Mouse (Mus musculus): ENCODE results near the gene Smc1b. TPM values are rescaled to one million over a fixed set of nuclear protein-coding genes. Genes with fewer than 3 reads are reported as not detected.

Gene Smc1b
- polyA plus RNA-seq (2014; fragmentation: Nextera tagmentation; extraction: Ambion mirVana), result 0.11 TPM in 2 replicates

DNA sequence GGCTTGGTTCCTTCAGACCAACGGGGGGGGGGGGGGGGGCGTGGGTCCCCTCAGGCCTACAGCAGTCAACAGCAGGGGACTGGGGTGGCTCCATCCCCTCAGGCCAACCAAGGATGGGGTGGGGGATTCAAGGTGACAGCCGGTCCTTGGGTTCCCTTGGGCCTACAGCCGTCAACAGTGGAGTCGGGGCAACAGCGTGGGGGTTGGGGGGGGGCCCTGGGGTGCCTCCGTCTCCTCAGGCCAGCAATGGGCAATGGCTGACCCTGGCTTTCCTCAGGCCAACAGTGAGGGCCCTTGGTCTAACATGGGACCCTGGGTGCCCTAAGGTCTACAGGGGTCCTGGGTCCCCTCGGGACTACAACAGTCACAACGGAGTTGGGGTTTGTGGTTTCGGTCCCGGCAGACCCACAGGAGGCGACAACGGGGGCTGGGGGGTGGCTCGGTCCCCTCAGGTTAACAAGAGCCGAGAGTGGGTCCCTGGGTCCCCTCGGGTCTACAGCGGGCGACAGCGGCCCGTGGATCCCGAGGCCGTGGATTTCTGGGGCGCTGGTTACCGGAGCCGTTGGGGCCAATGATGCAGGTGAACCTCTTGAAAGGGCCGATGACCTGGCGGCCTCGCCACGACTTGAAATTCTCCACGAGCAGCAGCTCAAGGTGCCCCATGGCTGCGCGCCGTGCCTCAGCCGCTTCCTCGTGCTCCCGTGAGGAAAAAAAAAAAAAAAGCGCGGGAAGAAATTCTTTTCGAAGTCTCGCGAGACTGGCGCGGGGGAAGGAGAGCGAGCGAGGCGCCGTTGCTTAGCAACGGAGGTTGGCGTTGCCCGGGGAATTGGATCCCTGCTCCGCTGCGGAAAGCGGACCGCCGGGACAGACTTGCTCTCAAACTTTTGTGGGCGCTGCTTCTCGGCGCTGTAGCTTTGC lies at the start of gene Smc1b, which contains the start of gene Ribc2:
Smc1b (minus strand) TSS at position 690 of the 918 bp plus-strand sequence.
Ribc2 (plus strand) TSS at position 804 of the 918 bp plus-strand sequence.
- Histone ChIP-seq H3K4me1 (ENCODE audit: control insufficient read depth, insufficient read depth, low read length) (no peaks in the 10 kb centered on the region), H3K4me2 (peak within 1 kb of the TSS; percentile 67), H3K9ac (ENCODE audit: low read depth, low read length) (peak within 1 kb of the TSS; percentile 34; the same call in 1 of the 2 replicates), H3K27me3 (ENCODE audit: control insufficient read depth, insufficient read depth, low read length) (0 out of 2 replicates have a peak, but pooled peaks cover 3% of the 10 kb centered on the region), H3K36me3 (ENCODE audit: control insufficient read depth, insufficient read depth, low read length) (no peaks in the 10 kb centered on the region), H3K9me3 (replicated peaks; ENCODE audit: control insufficient read depth, low read length) (no peaks in the 10 kb centered on the region), H3K27ac (ENCODE audit: low read depth, low read length) (no peak within 1 kb of the TSS), H3K4me3 (ENCODE audit: low read depth, low read length) (peak within 1 kb of the TSS; percentile 34)
- ATAC-seq (replicated peaks; ENCODE audit: insufficient number of reproducible peaks, low FRiP score, low TSS enrichment), result no peak; the same call in 1 of the 2 replicates
- WGBS (ENCODE audit: insufficient replicate concordance), result 28% methylated on average over 56 of the region's 58 CpGs

DNA sequence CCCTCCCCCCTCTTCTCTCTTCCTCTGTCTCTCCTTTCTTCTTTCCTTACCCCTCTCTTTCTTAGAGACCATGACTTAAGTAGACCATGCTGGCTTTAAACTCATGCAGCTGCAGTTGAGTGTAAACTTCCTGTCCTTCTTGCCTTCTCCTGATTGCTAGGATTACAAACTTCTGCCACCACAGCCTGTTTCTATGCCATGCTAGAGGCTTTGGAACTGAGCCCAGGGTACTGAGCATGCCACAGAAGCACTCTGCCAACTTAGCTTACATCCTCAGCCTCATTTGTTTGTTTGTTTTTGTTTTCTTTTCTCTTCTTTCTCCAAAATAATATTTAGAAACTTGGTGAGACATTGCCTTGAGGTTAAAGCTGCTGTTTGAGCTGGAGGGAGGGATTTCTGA lies 48.6 kb upstream of the Smc1b start:
- Histone ChIP-seq H3K4me2 (no peak overlapping the region), H3K4me1 (ENCODE audit: control insufficient read depth, insufficient read depth, low read length) (peaks cover 24% of the 10 kb centered on the region), H3K9ac (ENCODE audit: low read depth, low read length) (no peak overlapping the region), H3K27ac (ENCODE audit: low read depth, low read length) (no peak overlapping the region), H3K4me3 (ENCODE audit: low read depth, low read length) (no peak overlapping the region), H3K9me3 (replicated peaks; ENCODE audit: control insufficient read depth, low read length) (no peaks in the 10 kb centered on the region), H3K27me3 (ENCODE audit: control insufficient read depth, insufficient read depth, low read length) (no peaks in the 10 kb centered on the region), H3K36me3 (ENCODE audit: control insufficient read depth, insufficient read depth, low read length) (no peaks in the 10 kb centered on the region)
- ATAC-seq (replicated peaks; ENCODE audit: insufficient number of reproducible peaks, low FRiP score, low TSS enrichment), result no peak

- no peaks in the 10 kb centered on the region for H3K27me3 ChIP-seq (ENCODE audit: control insufficient read depth, insufficient read depth, low read length)
- H3K27ac ChIP-seq (ENCODE audit: low read depth, low read length), result peak overlapping the region; percentile 35; the same call in 1 of the 2 replicates
- H3K9ac ChIP-seq (ENCODE audit: low read depth, low read length), result no peak overlapping the region
- H3K36me3 ChIP-seq (ENCODE audit: control insufficient read depth, insufficient read depth, low read length), result no peaks in the 10 kb centered on the region
- no peak for ATAC-seq (replicated peaks; ENCODE audit: insufficient number of reproducible peaks, low FRiP score, low TSS enrichment)
- no peaks in the 10 kb centered on the region for H3K9me3 ChIP-seq (replicated peaks; ENCODE audit: control insufficient read depth, low read length)
- H3K4me1 ChIP-seq (ENCODE audit: control insufficient read depth, insufficient read depth, low read length), result peaks cover 24% of the 10 kb centered on the region
- WGBS (ENCODE audit: insufficient replicate concordance), result 66% methylated on average over 7 of the region's 7 CpGs
- no peak overlapping the region for H3K4me2 ChIP-seq
- H3K4me3 ChIP-seq (ENCODE audit: low read depth, low read length), result no peak overlapping the region
Measured at GRCm38 (mm10) chr15:85179528-85180180, 47.9 kb upstream of the Smc1b start.

DNA sequence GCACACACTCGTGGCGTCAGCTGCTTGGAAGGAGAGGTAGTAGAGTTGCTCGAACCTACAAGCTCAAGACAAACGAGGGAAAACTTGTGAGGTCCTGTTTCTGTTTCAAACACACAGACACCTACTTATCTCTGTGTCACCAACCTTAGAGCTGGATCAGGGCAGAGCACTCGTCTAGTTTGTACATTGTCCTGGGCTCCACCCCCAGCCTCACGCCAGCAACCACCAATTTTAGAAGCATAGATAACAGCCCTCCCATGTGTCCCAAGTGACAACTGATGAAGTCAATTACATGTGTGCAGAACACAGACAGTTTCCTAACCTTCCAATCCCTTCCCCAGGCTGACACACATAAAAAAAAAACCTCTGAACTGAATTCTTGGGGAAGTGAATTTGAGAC lies 46.4 kb upstream of the Smc1b start:
- Histone ChIP-seq H3K4me3 (ENCODE audit: low read depth, low read length) (no peak overlapping the region), H3K9ac (ENCODE audit: low read depth, low read length) (0 out of 2 replicates have a peak overlapping the region, but pooled peaks have one; percentile 34), H3K4me2 (peak overlapping the region; percentile 51), H3K27me3 (ENCODE audit: control insufficient read depth, insufficient read depth, low read length) (no peaks in the 10 kb centered on the region), H3K4me1 (ENCODE audit: control insufficient read depth, insufficient read depth, low read length) (peaks cover 34% of the 10 kb centered on the region), H3K27ac (ENCODE audit: low read depth, low read length) (peak overlapping the region; percentile 84), H3K36me3 (ENCODE audit: control insufficient read depth, insufficient read depth, low read length) (no peaks in the 10 kb centered on the region), H3K9me3 (replicated peaks; ENCODE audit: control insufficient read depth, low read length) (no peaks in the 10 kb centered on the region)
- peak; percentile 81; the same call in 1 of the 2 replicates for ATAC-seq (replicated peaks; ENCODE audit: insufficient number of reproducible peaks, low FRiP score, low TSS enrichment)
- 31% methylated on average over 6 of the region's 6 CpGs for WGBS (ENCODE audit: insufficient replicate concordance)

GRCm38 (mm10) chr15:85177576-85177975 lies 45.8 kb upstream of the Smc1b start:
- 57% methylated on average over 8 of the region's 8 CpGs for WGBS (ENCODE audit: insufficient replicate concordance)
- Histone ChIP-seq H3K4me1 (ENCODE audit: control insufficient read depth, insufficient read depth, low read length) (peaks cover 38% of the 10 kb centered on the region), H3K36me3 (ENCODE audit: control insufficient read depth, insufficient read depth, low read length) (no peaks in the 10 kb centered on the region), H3K9me3 (replicated peaks; ENCODE audit: control insufficient read depth, low read length) (no peaks in the 10 kb centered on the region), H3K9ac (ENCODE audit: low read depth, low read length) (peak overlapping the region; percentile 34; the same call in 1 of the 2 replicates), H3K4me3 (ENCODE audit: low read depth, low read length) (0 out of 2 replicates have a peak overlapping the region, but pooled peaks have one; percentile 8), H3K4me2 (peak overlapping the region; percentile 51), H3K27ac (ENCODE audit: low read depth, low read length) (peak overlapping the region; percentile 84), H3K27me3 (ENCODE audit: control insufficient read depth, insufficient read depth, low read length) (no peaks in the 10 kb centered on the region)
- ATAC-seq (replicated peaks; ENCODE audit: insufficient number of reproducible peaks, low FRiP score, low TSS enrichment), result no peak

GRCm38 (mm10) chr15:85174060-85174459 lies 42.3 kb upstream of the Smc1b start:
- peaks cover 32% of the 10 kb centered on the region for H3K4me1 ChIP-seq (ENCODE audit: control insufficient read depth, insufficient read depth, low read length)
- 55% methylated on average over 10 of the region's 10 CpGs for WGBS (ENCODE audit: insufficient replicate concordance)
- H3K4me2 ChIP-seq, result no peak overlapping the region
- no peaks in the 10 kb centered on the region for H3K36me3 ChIP-seq (ENCODE audit: control insufficient read depth, insufficient read depth, low read length)
- peak overlapping the region; percentile 73; the same call in 1 of the 2 replicates for H3K27ac ChIP-seq (ENCODE audit: low read depth, low read length)
- no peak overlapping the region for H3K9ac ChIP-seq (ENCODE audit: low read depth, low read length)
- no peak for ATAC-seq (replicated peaks; ENCODE audit: insufficient number of reproducible peaks, low FRiP score, low TSS enrichment)
- H3K9me3 ChIP-seq (replicated peaks; ENCODE audit: control insufficient read depth, low read length), result no peaks in the 10 kb centered on the region
- no peak overlapping the region for H3K4me3 ChIP-seq (ENCODE audit: low read depth, low read length)
- H3K27me3 ChIP-seq (ENCODE audit: control insufficient read depth, insufficient read depth, low read length), result no peaks in the 10 kb centered on the region

DNA sequence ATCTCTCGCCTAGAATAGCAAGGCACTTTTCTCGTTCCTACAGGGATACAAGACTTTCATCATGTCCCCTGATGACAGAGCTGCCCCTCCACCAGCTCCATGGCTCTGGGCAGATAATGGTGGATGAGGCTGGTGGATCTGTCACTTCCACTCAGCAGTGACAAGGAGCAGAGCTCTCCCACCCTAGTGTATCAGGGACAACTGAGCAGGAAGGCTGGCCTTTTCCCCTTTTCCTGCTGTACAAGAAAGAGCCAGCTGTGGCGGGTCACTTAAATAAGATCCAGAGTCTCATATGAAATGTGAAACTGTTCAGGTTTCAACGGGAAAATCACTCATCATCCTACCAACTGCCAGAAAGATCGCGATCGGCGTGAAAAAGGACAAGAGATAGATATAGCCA lies 41.7 kb upstream of the Smc1b start:
- no peaks in the 10 kb centered on the region for H3K27me3 ChIP-seq (ENCODE audit: control insufficient read depth, insufficient read depth, low read length)
- H3K36me3 ChIP-seq (ENCODE audit: control insufficient read depth, insufficient read depth, low read length), result no peaks in the 10 kb centered on the region
- H3K4me2 ChIP-seq, result peak overlapping the region; percentile 5
- H3K4me3 ChIP-seq (ENCODE audit: low read depth, low read length), result no peak overlapping the region
- peak overlapping the region; percentile 73 for H3K27ac ChIP-seq (ENCODE audit: low read depth, low read length)
- no peak for ATAC-seq (replicated peaks; ENCODE audit: insufficient number of reproducible peaks, low FRiP score, low TSS enrichment)
- H3K9ac ChIP-seq (ENCODE audit: low read depth, low read length), result no peak overlapping the region
- peaks cover 25% of the 10 kb centered on the region for H3K4me1 ChIP-seq (ENCODE audit: control insufficient read depth, insufficient read depth, low read length)
- 27% methylated on average over 8 of the region's 8 CpGs for WGBS (ENCODE audit: insufficient replicate concordance)
- no peaks in the 10 kb centered on the region for H3K9me3 ChIP-seq (replicated peaks; ENCODE audit: control insufficient read depth, low read length)

DNA sequence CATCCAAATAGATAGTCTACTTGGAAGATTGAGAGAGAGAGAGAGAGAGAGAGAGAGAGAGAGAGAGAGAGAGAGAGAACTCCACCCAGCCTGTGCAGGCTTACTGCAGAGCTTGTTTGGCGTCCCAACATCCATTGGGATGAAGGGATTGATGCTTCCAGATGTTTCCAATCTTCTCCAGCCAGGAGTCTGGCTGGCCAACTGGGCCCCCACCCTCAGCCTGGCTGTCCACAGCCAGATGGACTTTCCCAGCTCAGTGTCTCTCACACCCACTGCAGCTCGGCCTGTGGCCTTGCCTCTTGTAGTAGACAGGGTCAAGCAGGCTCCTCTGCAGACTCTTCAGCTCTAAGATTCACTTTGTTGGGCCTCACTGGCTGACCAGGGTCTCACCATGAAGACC lies 40.3 kb upstream of the Smc1b start:
- Histone ChIP-seq H3K4me1 (ENCODE audit: control insufficient read depth, insufficient read depth, low read length) (peaks cover 20% of the 10 kb centered on the region), H3K27me3 (ENCODE audit: control insufficient read depth, insufficient read depth, low read length) (no peaks in the 10 kb centered on the region), H3K27ac (ENCODE audit: low read depth, low read length) (no peak overlapping the region), H3K36me3 (ENCODE audit: control insufficient read depth, insufficient read depth, low read length) (no peaks in the 10 kb centered on the region), H3K9ac (ENCODE audit: low read depth, low read length) (no peak overlapping the region), H3K4me2 (no peak overlapping the region), H3K4me3 (ENCODE audit: low read depth, low read length) (no peak overlapping the region), H3K9me3 (replicated peaks; ENCODE audit: control insufficient read depth, low read length) (no peaks in the 10 kb centered on the region)
- no peak for ATAC-seq (replicated peaks; ENCODE audit: insufficient number of reproducible peaks, low FRiP score, low TSS enrichment)
- 64% methylated on average over 2 of the region's 2 CpGs for WGBS (ENCODE audit: insufficient replicate concordance)

Measured in heart, embryonic 11.5 days (tissue).